Mouse (Mus musculus) lung, embryonic 14.5 days (tissue): ENCODE results near the gene Prm3. TPM values are rescaled to one million over a fixed set of nuclear protein-coding genes. Genes with fewer than 3 reads are reported as not detected.

Experiments used
- ATAC-seq: fragments of 200-750 bp; cut with Nextera tagmentation; 2 replicates; pipeline ENCODE4 v1.8.0; 2017; ENCODE audit warnings: mild to moderate bottlenecking, moderate TSS enrichment, moderate library complexity; ENCODE audit not compliant: insufficient read depth
- DNase-seq: peaks from one replicate; pipeline ENCODE4 v3.0.0-alpha.2; 2015
- H3K27ac ChIP-seq: fragments of 300-500 bp; sonication (generic); 2 replicates; pipeline ENCODE4 v1.5.1; 2014; ENCODE audit warnings: low read depth, mild to moderate bottlenecking, moderate library complexity
- H3K27me3 ChIP-seq: fragments of 300-500 bp; sonication (generic); 2 replicates; pipeline ENCODE4 v1.6.1; 2014; ENCODE audit warnings: low read length, control low read depth; ENCODE audit not compliant: insufficient read depth
- H3K36me3 ChIP-seq: fragments of 300-500 bp; sonication (generic); 2 replicates; pipeline ENCODE4 v1.6.1; 2014; ENCODE audit warnings: control low read depth; ENCODE audit not compliant: insufficient read depth
- H3K4me1 ChIP-seq: fragments of 300-500 bp; sonication (generic); 2 replicates; pipeline ENCODE4 v1.6.1; 2014; ENCODE audit warnings: antibody characterized with exemption, control low read depth; ENCODE audit not compliant: insufficient read depth
- H3K4me2 ChIP-seq: fragments of 300-500 bp; sonication (generic); 2 replicates; pipeline ENCODE4 v1.6.1; 2014; ENCODE audit warnings: mild to moderate bottlenecking
- H3K4me3 ChIP-seq: fragments of 300-500 bp; sonication (generic); 2 replicates; pipeline ENCODE4 v1.5.1; 2014; ENCODE audit warnings: low read depth, low read length
- H3K9ac ChIP-seq: fragments of 300-500 bp; sonication (generic); 2 replicates; pipeline ENCODE4 v1.6.1; 2014
- H3K9me3 ChIP-seq: fragments of 300-500 bp; sonication (generic); 2 replicates; pipeline ENCODE4 v1.6.1; 2016; ENCODE audit warnings: low read depth, low read length, control low read depth
- CTCF ChIP-seq: IDR thresholded peaks from 2 replicates; pipeline ENCODE4 v1.5.1; 2016; ENCODE audit warnings: antibody characterized with exemption, low read depth
- WGBS: fragments of 180-500 bp; shearing (Covaris S2); extraction: QIAGEN DNeasy Blood & Tissue Kit; methylation state at CpG from one replicate; pipeline ENCODE4 v1.1.7; 2014; 5-methylcytosine and 5-hydroxymethylcytosine counted together
- polyA plus RNA-seq: library from polyadenylated mRNA; unstranded; fragments of >200 nt; fragmentation: Nextera tagmentation; extraction: Ambion mirVana; gene quantifications from 2 replicates; pipeline ENCODE4 v1.2.1, GENCODE M21; 2014

The Prm3 gene
- polyA plus RNA-seq, 1 experiment from 2014 or later: not detected

- H3K4me2 ChIP-seq: peak overlapping the region; percentile 98
- H3K4me3 ChIP-seq: peak overlapping the region; percentile 70; the same call in 1 of the 2 replicates
- H3K9ac ChIP-seq: 0 out of 2 replicates have a peak overlapping the region, but pooled peaks have one; percentile 32
- no peaks in the 10 kb centered on the region for H3K36me3 ChIP-seq
- H3K4me1 ChIP-seq: peaks cover 24% of the 10 kb centered on the region
- H3K27ac ChIP-seq: peak overlapping the region; percentile 84
- H3K9me3 ChIP-seq: no peaks in the 10 kb centered on the region
- ATAC-seq (no peak), DNase-seq (peak; percentile 72)
- H3K27me3 ChIP-seq: no peaks in the 10 kb centered on the region
- WGBS: 36% methylated on average over 9 of the region's 9 CpGs
- no peak for TF ChIP-seq CTCF
Observed at GRCm38 (mm10) chr16:10781862-10782371, 8.8 kb downstream of the Prm3 start.

DNA sequence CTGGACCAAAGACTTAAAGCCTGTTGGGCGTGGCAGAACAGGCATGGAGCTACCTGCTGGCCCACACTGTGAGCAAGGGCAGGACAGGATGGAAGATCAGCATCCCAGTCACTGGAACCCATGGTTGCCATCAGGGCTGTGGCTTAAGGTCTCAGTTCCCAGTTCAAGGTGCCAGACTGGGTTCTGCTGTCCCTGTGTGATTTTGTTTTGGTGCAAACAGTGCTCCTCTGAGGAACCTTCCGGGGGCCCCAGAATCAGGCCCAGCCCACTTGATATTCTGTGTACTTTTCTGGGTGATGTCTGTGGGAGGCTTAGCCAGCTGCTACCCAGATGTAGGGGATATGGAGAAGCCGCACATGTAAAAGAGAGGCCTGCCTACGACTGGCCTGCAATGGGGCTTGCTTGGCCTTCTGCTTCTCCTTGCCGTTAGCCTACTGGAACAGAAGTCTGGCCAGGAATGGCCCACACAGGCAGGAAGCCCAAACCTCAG lies 10.0 kb downstream of the Prm3 start:
- peaks cover 19% of the 10 kb centered on the region for H3K4me1 ChIP-seq

DNA sequence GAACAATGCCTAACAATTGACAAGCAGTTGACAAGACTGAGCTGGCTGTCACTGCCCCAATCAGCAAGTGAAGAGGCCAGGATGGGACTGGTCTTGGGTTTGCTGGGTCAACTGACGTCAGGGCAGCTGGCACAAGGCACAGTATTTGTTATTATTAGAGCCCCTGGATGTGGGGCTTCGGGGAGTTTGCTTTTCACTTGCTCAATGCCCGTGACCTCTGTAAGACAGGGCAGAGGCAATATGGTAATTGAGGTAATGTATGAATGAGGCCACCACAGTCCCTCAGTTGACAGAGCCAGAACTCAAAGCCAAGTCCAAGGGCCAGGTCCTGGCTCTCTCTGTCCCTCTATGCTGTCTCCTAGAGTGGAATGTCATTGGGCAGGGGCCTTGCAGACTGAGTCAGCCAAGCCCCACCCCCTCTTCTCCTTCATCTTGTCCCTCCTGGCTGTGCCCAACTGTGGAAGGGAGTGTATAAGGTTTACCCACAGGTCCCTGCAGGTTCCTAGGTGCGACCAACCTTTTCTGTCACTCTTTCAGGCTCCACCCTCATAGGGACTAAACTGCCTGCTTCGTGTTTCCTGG lies 13.0 kb downstream of the Prm3 start:
- ATAC-seq (no peak), DNase-seq (no peak)
- no peak for TF ChIP-seq CTCF
- Histone ChIP-seq H3K27me3 (no peaks in the 10 kb centered on the region), H3K4me1 (peaks cover 12% of the 10 kb centered on the region), H3K4me3 (no peak overlapping the region), H3K36me3 (no peaks in the 10 kb centered on the region), H3K4me2 (no peak overlapping the region), H3K9me3 (no peaks in the 10 kb centered on the region), H3K9ac (no peak overlapping the region), H3K27ac (no peak overlapping the region)
- WGBS: 55% methylated on average over 5 of the region's 5 CpGs

More for the DNA sequence above, 10.0 kb downstream of the Prm3 start:
- TF ChIP-seq CTCF: no peak
- H3K9me3 ChIP-seq: no peaks in the 10 kb centered on the region
- ATAC-seq (no peak), DNase-seq (no peak)
- WGBS: 58% methylated on average over 5 of the region's 5 CpGs
- no peak overlapping the region for H3K4me3 ChIP-seq
- H3K36me3 ChIP-seq: no peaks in the 10 kb centered on the region
- H3K4me2 ChIP-seq: no peak overlapping the region
- H3K9ac ChIP-seq: no peak overlapping the region
- no peaks in the 10 kb centered on the region for H3K27me3 ChIP-seq
- H3K27ac ChIP-seq: peak overlapping the region; percentile 9; the same call in 1 of the 2 replicates

GRCm38 (mm10) chr16:10776322-10776721 lies 14.4 kb downstream of the Prm3 start:
- no peak for DNase-seq

DNA sequence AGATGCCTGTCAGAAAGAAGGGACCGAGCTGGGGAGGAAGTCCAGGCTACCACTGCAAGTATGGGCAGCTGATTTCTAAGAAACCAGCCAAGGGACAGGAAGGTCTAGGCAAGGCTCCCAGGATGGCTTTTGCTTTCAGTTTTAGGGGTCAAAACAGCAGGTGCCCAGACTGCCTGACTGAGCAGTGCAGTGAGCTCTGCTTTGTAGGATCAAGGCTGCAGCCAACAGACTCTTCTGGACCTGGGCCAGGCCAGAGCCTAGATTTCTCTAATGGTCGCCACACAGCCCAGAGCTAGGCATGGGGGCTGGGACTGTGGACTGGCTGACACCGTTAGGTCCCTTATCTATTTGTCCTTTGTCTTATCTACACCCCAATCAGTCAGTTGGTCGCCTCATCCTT lies 16.0 kb downstream of the Prm3 start:
- H3K4me3 ChIP-seq: no peak overlapping the region
- H3K9me3 ChIP-seq: no peaks in the 10 kb centered on the region
- H3K9ac ChIP-seq: no peak overlapping the region
- H3K36me3 ChIP-seq: no peaks in the 10 kb centered on the region
- 0 out of 2 replicates have a peak, but pooled peaks cover 3% of the 10 kb centered on the region for H3K4me1 ChIP-seq
- no peaks in the 10 kb centered on the region for H3K27me3 ChIP-seq
- TF ChIP-seq CTCF: no peak
- no peak overlapping the region for H3K4me2 ChIP-seq
- 29% methylated on average over 4 of the region's 4 CpGs for WGBS
- H3K27ac ChIP-seq: no peak overlapping the region
- no peak for DNase-seq
- ATAC-seq: no peak

More at GRCm38 (mm10) chr16:10776322-10776721, 14.4 kb downstream of the Prm3 start:
- no peak for ATAC-seq
- H3K36me3 ChIP-seq: no peaks in the 10 kb centered on the region
- 0 out of 2 replicates have a peak, but pooled peaks cover 5% of the 10 kb centered on the region for H3K4me1 ChIP-seq
- no peak overlapping the region for H3K27ac ChIP-seq
- no peak overlapping the region for H3K9ac ChIP-seq
- H3K27me3 ChIP-seq: no peaks in the 10 kb centered on the region
- WGBS: 26% methylated on average over 7 of the region's 7 CpGs
- no peaks in the 10 kb centered on the region for H3K9me3 ChIP-seq
- no peak overlapping the region for H3K4me3 ChIP-seq
- H3K4me2 ChIP-seq: no peak overlapping the region
- TF ChIP-seq CTCF: no peak

GRCm38 (mm10) chr16:10773543-10773942 lies 17.2 kb downstream of the Prm3 start:
- Histone ChIP-seq H3K4me3 (no peak overlapping the region), H3K27ac (no peak overlapping the region), H3K4me1 (0 out of 2 replicates have a peak, but pooled peaks cover 3% of the 10 kb centered on the region), H3K4me2 (no peak overlapping the region), H3K27me3 (no peaks in the 10 kb centered on the region), H3K9me3 (no peaks in the 10 kb centered on the region), H3K36me3 (no peaks in the 10 kb centered on the region), H3K9ac (no peak overlapping the region)
- whole genome bisulfite sequencing: 78% methylated on average over 8 of the region's 8 CpGs
- ATAC-seq (no peak), DNase-seq (no peak)
- no peak for TF ChIP-seq CTCF

GRCm38 (mm10) chr16:10771769-10772510 lies 18.8 kb downstream of the Prm3 start:
- no peak overlapping the region for H3K4me2 ChIP-seq
- no peak for DNase-seq
- no peaks in the 10 kb centered on the region for H3K36me3 ChIP-seq
- no peak for ATAC-seq
- H3K27ac ChIP-seq: no peak overlapping the region
- H3K27me3 ChIP-seq: no peaks in the 10 kb centered on the region
- no peak overlapping the region for H3K4me3 ChIP-seq
- WGBS: 58% methylated on average over 19 of the region's 19 CpGs
- no peak for TF ChIP-seq CTCF
- H3K4me1 ChIP-seq: no peaks in the 10 kb centered on the region
- no peaks in the 10 kb centered on the region for H3K9me3 ChIP-seq
- no peak overlapping the region for H3K9ac ChIP-seq
